ENCODE assay signal across 9 mouse cellular contexts in genomic region chr6:43296798-43297507, GRCm38 (mm10). TPM values are rescaled to one million over a fixed set of nuclear protein-coding genes. Genes with fewer than 3 reads are reported as not detected.
DNase-seq lines count a peak whose midpoint lies in the region; ATAC-seq and TF ChIP-seq lines count a peak whose summit lies in the region.
"Had no signal": no experiment of that assay in that cellular context is flagged by ENCODE, and none has a peak within 500 bp of the region (broad histone marks: within the 10 kb centered on the region; RNA-seq: fewer than 3 reads in every experiment).

No protein-coding gene starts in this region.

- no peak for TF ChIP-seq EP300 in liver, embryonic 14.5 days (IDR thresholded peaks at IDR 0.05; ENCODE audit: low read depth)

- H3K27me3 ChIP-seq in liver, embryonic 14.5 days (ENCODE audit: control insufficient read depth, insufficient read depth, low read length) = no peaks in the 10 kb centered on the region
- H3K27me3 ChIP-seq in neural tube, embryonic 15.5 days (replicated peaks) = no peaks in the 10 kb centered on the region

- 35% methylated on average over 7 of the region's 7 CpGs for WGBS in liver, embryonic 14.5 days (ENCODE audit: insufficient replicate concordance)
- 37% methylated on average over 7 of the region's 7 CpGs for WGBS in neural tube, embryonic 15.5 days

- no peaks in the 10 kb centered on the region for H3K9me3 ChIP-seq in liver, embryonic 14.5 days (ENCODE audit: control insufficient read depth, low read length)
- H3K9me3 ChIP-seq in neural tube, embryonic 15.5 days (replicated peaks) = no peaks in the 10 kb centered on the region

- no peak for ATAC-seq in liver, embryonic 14.5 days (ENCODE audit: insufficient read depth)
- peak; percentile 80; the same call in 1 of the 2 replicates for ATAC-seq in neural tube, embryonic 15.5 days (ENCODE audit: low FRiP score)

- TF ChIP-seq CTCF in liver, embryonic 14.5 days (IDR thresholded peaks at IDR 0.05; ENCODE audit: low read depth) = peak; percentile 36

- H3K27ac ChIP-seq in liver, embryonic 14.5 days = no peak overlapping the region
- no peak overlapping the region for H3K27ac ChIP-seq in neural tube, embryonic 15.5 days (replicated peaks)
- H3K27ac ChIP-seq: macrophage had no signal

- H3K4me2 ChIP-seq in liver, embryonic 14.5 days (ENCODE audit: low read depth) = no peak overlapping the region
- H3K4me2 ChIP-seq in neural tube, embryonic 15.5 days = peak overlapping the region; percentile 26; the same call in 1 of the 2 replicates

- no peak overlapping the region for H3K4me3 ChIP-seq in liver, embryonic 14.5 days (ENCODE audit: insufficient read depth in 1 of 2, low read depth in 2 of 2, low read length in 2 of 2)
- H3K4me3 ChIP-seq in neural tube, embryonic 15.5 days (replicated peaks) = no peak overlapping the region

- DNase-seq in liver, embryonic 14.5 days (ENCODE audit: low read depth in 3 of 3, low spot score in 3 of 3) = no peak
- DNase-seq in liver = no peak
- peak; percentile 86 for DNase-seq in brain, adult 2 months (ENCODE audit: low read depth, low spot score)
- peak; percentile 66 for DNase-seq in embryo, embryonic 11 days
- DNase-seq in left cerebral cortex, adult 18-20 months (ENCODE audit: low spot score in 2 of 2) = peak; percentile 11 to 13
- DNase-seq in spleen, postnatal 14 days (ENCODE audit: low spot score in 2 of 2) = no peak
- DNase-seq in urinary bladder, adult 2 months (ENCODE audit: low spot score) = no peak

- H3K36me3 ChIP-seq in liver, embryonic 14.5 days (replicated peaks; ENCODE audit: control insufficient read depth, insufficient read depth, low read depth) = no peaks in the 10 kb centered on the region
- no peaks in the 10 kb centered on the region for H3K36me3 ChIP-seq in neural tube, embryonic 15.5 days

- H3K4me1 ChIP-seq in liver, embryonic 14.5 days (replicated peaks; ENCODE audit: control insufficient read depth in 2 of 2, insufficient read depth in 2 of 2, low read length in 1 of 2) = no peaks in the 10 kb centered on the region
- H3K4me1 ChIP-seq in neural tube, embryonic 15.5 days = peaks cover 9% of the 10 kb centered on the region

- no peak overlapping the region for H3K9ac ChIP-seq in liver, embryonic 14.5 days (replicated peaks)
- no peak overlapping the region for H3K9ac ChIP-seq in neural tube, embryonic 15.5 days (replicated peaks)

RNA-seq across cellular contexts. Expression of gene Nobox, which starts 12.4 kb away (rescaled TPM):
- polyA plus RNA-seq in liver, embryonic 14.5 days (2012; rRNA removed) = 0.03 TPM in 1 of 2 replicates, not detected in the other
- not detected in 2 replicates for polyA plus RNA-seq in liver, embryonic 14.5 days (2014; fragmentation: Nextera tagmentation; extraction: Ambion mirVana)
- total RNA-seq in left cerebral cortex, adult 18-20 months (2021) = not detected
- polyA plus RNA-seq in neural tube, embryonic 15.5 days (2015; fragmentation: Nextera tagmentation; extraction: Ambion mirVana) = 0.14 TPM in 1 of 2 replicates, not detected in the other
- 0.12 and 0.18 TPM in 2 replicates for polyA plus RNA-seq in urinary bladder, adult 2 months (2012; rRNA removed)
- polyA plus RNA-seq: macrophage had no signal

RNA-seq across cellular contexts. Expression of gene Arhgef5, which starts 31.6 kb away (rescaled TPM):
- polyA plus RNA-seq in liver, embryonic 14.5 days (2012; rRNA removed) = 2.3 TPM in 2 replicates
- polyA plus RNA-seq in liver, embryonic 14.5 days (2014; fragmentation: Nextera tagmentation; extraction: Ambion mirVana) = 1.3 TPM in 2 replicates
- 1 to 10 TPM; 2.6 to 3.1 TPM for total RNA-seq in left cerebral cortex, adult 18-20 months (2021)
- polyA plus RNA-seq in neural tube, embryonic 15.5 days (2015; fragmentation: Nextera tagmentation; extraction: Ambion mirVana) = 1.9 and 4.5 TPM in 2 replicates
- polyA plus RNA-seq in urinary bladder, adult 2 months (2012; rRNA removed) = 41.3 and 43.3 TPM in 2 replicates

Comparison
In these comparisons a context has a peak if more than half of its experiments do, and no peak if none do; other contexts are left out.
1. DNase-seq: peak in brain, adult 2 months (single experiment), embryo, embryonic 11 days (single experiment) and left cerebral cortex, adult 18-20 months (2 of 2); none in liver, embryonic 14.5 days (0 of 3), liver (single experiment), spleen, postnatal 14 days (0 of 2) and urinary bladder, adult 2 months (single experiment).